Mouse (Mus musculus): ENCODE data around the gene Gm5926.
"Not testable (repeated sequence)": the region's sequence is repeated elsewhere in the genome, so short reads cannot be mapped to it uniquely, and the experiment has no call there.

The Gm5926 gene

DNA sequence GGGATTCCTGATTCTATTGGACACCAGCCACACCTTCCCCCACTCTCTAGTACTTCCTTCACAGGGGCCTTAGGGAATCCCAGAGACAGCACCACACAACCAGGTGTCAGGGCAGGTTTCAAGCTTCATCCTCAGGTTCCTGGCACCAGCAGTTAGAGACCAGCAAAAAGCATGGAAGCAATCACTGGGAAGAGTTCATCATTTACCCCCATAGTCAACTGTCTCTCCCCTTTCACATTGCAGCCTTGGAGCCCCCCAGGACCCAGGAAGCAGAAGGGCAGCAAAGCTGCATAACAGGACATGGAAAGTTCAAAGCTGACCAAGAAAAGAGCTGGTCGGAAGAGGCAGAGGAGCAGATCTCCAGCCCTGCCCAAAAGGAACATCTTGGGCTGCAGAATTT is at the start of gene Gm5926:
Gene Gm5926, plus strand, starts transcription at position 301 of the 400 bp plus-strand sequence.
- not testable (repeated sequence) for DNase-seq (ENCODE audit: low spot score in 2 of 2)

DNA sequence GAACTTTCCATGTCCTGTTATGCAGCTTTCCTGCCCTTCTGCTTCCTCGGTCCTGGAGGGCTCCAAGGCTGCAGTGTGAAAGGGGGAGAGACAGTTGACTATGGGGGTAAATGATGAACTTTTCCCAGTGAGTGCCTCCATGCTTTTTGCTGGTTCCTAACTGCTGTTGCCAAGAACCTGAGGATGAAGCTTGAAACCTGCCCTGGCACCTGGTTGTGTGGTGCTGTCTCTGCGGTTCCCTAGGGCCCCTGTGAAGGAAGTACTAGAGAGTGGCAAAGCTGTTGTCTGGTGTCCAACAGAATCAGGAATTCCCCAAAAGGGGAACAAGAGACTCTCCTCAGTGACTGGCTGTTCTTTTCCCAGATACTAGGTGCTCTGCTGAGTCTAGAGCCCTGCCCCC is 49.5 kb upstream of the Gm5926 start:
- not testable (repeated sequence) for DNase-seq (ENCODE audit: low spot score in 2 of 2)

DNA sequence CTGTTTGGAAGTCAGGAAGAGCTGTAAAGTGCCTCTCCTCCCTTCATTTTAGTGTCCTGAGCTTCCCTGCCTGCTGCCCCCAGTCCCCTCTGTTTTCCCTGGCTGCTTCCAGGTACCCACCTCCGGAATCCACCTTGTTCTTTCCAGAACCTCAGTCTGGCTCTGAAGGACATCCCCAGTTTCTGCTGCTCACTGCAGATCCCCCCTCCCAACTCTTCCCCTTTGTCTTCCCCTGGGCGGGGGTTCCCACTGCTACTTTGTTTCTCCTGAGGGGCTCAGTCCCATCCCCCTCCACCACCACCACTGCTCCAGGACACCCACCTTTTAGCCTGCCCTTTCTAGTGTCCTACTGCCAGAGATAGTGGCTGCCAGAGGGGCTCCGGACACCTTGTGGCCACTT is 49.1 kb upstream of the Gm5926 start:
- not testable (repeated sequence) for DNase-seq (ENCODE audit: low spot score in 2 of 2)

Data from thymus, postnatal 10 days (tissue).